Mouse (Mus musculus) c-Kit-positive CD71-positive TER-119-positive erythroid progenitor cells, embryonic 14.5 days (primary cell): ENCODE data around the gene Lsm11.

Experiments used
- DNase-seq: peaks from one replicate; pipeline ENCODE4 v3.0.0-alpha.2; 2013; ENCODE audit warnings: low spot score

Gene Lsm11

DNA sequence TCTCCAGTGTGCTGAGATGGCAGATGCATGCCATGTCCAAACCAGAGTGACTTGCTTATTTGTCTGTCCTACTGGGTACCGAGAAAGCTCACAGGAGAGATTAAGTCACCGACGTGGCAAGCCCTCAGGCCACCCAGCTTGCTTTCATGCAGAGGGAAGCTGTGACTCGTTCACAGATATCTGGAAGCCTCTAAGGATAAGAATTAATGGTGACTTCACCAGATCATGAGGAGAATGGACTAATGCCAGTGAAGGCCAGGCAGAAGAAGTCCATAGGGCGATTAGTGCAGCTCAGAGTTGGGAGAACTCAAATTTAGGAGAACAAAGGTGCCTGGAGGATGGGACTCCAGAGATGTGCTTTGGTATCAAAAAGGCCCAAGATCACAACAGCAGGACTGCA is 17.3 kb downstream of the Lsm11 start:
- DNase-seq: no peak

DNA sequence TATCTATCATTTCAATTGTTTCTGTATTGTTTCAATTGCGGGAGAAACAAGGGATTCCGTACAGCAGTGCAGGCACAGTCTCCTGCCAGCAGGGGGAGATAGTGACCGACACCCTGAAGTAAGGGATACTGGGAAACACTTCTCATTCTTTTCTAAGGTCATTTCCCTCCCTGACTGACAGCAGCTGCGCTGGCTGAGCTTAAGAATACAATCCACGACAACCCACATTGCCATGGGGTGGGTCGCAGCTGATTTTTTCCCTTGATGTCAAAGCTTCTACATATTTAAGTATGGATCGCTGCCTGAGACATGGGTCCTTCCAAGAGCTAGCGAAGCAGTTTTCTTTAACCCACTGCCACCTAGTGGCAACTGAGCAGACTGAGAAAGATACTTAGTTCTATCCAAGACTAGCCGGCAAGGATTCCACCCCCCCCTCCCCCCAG is 18.1 kb downstream of the Lsm11 start:
- peak; percentile 81 for DNase-seq

- DNase-seq: no peak
These were observed 19.3 kb downstream of the Lsm11 start for GRCm38 (mm10) chr11:45925436-45925835.

- no peak for DNase-seq
These were observed 23.2 kb downstream of the Lsm11 start for GRCm38 (mm10) chr11:45921480-45921898.

GRCm38 (mm10) chr11:45921026-45921425 is 23.7 kb downstream of the Lsm11 start:
- DNase-seq: no peak

DNA sequence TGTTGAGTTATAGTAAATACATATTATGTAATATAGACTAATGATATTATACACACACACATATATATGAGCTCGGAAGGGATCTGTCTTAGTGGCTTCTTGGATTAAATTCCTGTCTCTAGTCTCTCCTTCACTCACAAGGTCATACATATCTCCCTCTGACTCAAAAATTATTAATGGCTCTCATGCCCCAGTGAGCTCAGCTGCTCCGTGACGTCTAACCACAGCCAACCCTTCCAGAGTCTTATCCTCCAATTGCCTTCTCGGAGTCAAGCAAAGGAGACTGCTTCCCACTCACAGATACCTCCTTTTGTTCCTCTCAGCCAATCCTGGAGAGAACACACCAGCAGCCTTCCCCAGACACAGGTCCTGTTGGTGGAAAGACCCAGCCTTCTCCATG is 25.9 kb downstream of the Lsm11 start:
- no peak for DNase-seq

- DNase-seq: no peak
These were observed 26.7 kb downstream of the Lsm11 start for GRCm38 (mm10) chr11:45918018-45918417.

GRCm38 (mm10) chr11:45916196-45916595 is 28.5 kb downstream of the Lsm11 start:
- DNase-seq: no peak

DNA sequence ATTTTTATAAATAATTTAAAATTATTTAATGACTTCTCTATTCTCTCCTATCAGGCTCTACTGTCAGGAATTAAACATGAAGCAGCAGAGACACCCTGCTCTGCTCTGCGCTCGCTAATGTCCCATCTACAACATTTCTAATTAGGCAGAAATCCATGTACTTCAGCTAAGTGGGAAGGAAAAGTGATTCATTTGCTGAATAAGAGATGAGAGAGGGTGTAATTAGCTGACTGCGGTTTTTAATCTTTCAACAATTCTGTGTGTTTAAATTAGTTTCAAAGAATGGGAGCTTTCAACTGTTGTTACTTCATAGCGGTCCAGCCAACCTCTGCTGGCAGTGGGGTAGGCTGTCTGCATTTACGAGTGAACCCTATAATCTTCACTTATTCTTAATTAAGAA is 34.0 kb downstream of the Lsm11 start:
- DNase-seq: no peak

- no peak for DNase-seq
These were observed 35.8 kb downstream of the Lsm11 start for GRCm38 (mm10) chr11:45908894-45909293.

GRCm38 (mm10) chr11:45908070-45908469 is 36.7 kb downstream of the Lsm11 start:
- no peak for DNase-seq

- DNase-seq: no peak
These were observed 37.4 kb downstream of the Lsm11 start for GRCm38 (mm10) chr11:45907301-45907700.

DNA sequence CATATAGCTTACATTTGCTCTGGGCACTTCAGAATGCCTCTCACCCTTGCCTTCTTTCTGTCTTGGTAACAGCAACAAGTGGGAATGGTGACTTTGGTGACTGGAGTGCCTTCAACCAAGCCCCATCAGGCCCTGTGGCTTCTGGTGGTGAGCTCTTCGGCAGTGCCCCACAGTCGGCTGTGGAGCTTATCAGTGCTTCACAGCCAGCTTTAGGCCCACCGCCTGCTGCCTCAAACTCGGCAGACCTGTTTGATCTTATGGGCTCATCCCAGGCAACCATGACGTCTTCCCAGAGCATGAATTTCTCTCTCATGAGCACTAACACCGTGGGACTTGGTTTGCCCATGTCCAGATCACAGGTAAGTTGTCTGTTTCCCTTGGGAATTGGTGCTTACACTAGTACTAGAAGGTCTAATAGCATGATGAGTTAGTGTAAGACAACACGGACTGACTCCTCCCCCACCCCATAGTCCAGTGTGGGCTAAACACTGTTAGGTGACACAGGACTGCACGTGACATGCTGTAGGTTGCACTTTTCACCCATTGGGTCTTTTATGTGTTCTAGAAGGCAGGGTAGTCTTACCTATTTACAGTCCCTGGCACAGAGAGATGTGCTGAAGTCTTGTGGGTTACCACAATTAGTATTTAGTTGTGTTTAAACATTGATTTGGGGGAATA is 38.5 kb downstream of the Lsm11 start:
- peak; percentile 66 for DNase-seq

GRCm38 (mm10) chr11:45900233-45901015 is 44.3 kb downstream of the Lsm11 start:
- DNase-seq: no peak

GRCm38 (mm10) chr11:45897392-45897791 is 47.3 kb downstream of the Lsm11 start:
- DNase-seq: no peak

GRCm38 (mm10) chr11:45892861-45893360 is 51.8 kb downstream of the Lsm11 start:
- no peak for DNase-seq

DNA sequence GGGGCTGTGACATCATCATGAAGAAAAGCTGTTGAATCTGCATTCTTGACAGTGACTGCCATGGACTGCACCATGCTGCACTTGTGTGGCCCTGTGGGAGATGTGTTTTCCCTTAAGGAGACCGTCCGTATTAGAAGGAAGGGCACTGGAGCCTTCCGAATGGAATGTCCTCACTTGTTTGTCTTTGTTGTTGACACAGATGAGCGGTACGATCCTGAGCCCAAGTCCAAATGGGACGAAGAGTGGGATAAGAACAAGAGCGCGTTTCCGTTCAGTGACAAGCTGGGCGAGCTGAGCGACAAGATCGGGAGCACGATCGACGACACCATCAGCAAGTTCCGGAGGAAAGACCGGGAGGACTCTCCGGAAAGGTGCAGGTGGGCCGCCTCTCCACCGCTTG is 54.3 kb downstream of the Lsm11 start:
- no peak for DNase-seq

DNA sequence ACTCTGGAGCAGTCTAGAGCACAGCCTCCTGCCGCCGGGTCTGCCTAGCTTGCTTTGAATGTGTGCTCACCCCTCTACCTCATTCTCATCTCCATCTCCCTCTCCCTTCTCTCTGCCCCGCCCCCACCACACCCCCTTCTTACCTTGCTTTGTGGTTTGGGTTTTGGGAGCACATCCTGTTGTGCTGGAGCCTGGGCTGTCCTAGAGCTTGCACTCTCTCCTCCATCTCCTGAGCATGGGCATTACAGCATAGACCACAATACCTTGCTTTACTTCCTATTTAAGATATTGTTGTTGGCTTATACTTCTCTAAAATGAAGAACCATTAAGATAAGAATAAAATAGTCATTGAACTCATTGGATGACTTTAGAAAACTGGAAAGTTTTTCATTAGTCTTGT is 54.8 kb downstream of the Lsm11 start:
- no peak for DNase-seq

- no peak for DNase-seq
These were observed 56.2 kb downstream of the Lsm11 start for GRCm38 (mm10) chr11:45888471-45889030.

GRCm38 (mm10) chr11:45886596-45886995 is 58.1 kb downstream of the Lsm11 start:
- DNase-seq: no peak

GRCm38 (mm10) chr11:45885606-45886230 is 59.0 kb downstream of the Lsm11 start:
- no peak for DNase-seq

GRCm38 (mm10) chr11:45884029-45884428 is 60.7 kb downstream of the Lsm11 start:
- DNase-seq: peak; percentile 57
